Mouse (Mus musculus) layer of hippocampus, postnatal 14 days (tissue): ENCODE data around the gene Gm17334. TPM values are rescaled to one million over a fixed set of nuclear protein-coding genes. Genes with fewer than 3 reads are reported as not detected.
"Not testable (repeated sequence)": the region's sequence is repeated elsewhere in the genome, so short reads cannot be mapped to it uniquely, and the experiment has no call there.

Experiments
- DNase-seq, 2 experiments: peaks; one replicate each; pipeline ENCODE4 v3.0.0; 2021 to 2022; ENCODE audit warnings: low spot score in 2 of 2, mixed read lengths in 1 of 2
- total RNA-seq, 2 experiments: library from RNA; stranded (reverse); gene quantifications; 2 replicates each; pipeline ENCODE4 v1.2.3; 2021

Gene Gm17334
- total RNA-seq, 2 experiments from 2014 or later, result 0.62 TPM; not detected in 1

GRCm38 (mm10) chr11:53772536-53772935 is 451 bp downstream of the Gm17334 start:
- no peak for DNase-seq

- DNase-seq, result no peak
These were observed 1.8 kb downstream of the Gm17334 start for GRCm38 (mm10) chr11:53771001-53771744.

DNA sequence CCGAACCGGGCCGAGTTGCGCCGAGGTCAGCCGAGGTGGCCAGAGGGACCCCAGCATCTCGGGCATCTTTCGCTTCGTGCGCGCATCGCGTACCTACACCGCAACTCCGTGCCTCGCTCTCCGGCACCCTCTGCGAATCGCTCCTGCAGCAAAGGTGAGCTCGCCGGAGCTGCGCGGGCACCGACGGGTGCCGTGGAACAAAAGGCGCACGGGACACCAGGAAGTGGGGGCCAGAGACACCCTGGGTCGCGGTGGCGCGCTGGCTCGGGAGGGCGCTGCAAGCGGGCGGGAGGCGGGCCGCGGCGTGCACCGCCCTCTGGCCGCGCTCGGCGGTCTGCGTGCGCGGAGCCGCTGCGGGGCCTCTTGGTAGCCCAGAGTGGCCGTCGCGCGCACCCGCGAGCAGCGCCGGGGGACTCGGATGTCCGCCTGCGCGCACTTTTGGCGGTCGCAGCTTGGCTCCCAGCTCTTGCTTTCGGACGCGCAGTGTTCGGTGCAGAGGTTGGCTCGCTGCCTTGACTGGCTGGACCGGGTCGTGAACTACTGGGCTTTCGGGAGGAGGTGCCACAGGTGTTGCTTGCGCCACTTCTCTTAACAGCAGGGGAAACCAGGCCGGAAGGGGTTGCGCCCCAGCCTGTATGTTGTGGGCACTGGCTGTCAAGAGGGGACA is 2.7 kb downstream of the Gm17334 start:
- DNase-seq, result peak; percentile 60 to 64

- peak; percentile 80 to 89 for DNase-seq
These were observed 3.2 kb downstream of the Gm17334 start, which contains the start of gene Irf1 for GRCm38 (mm10) chr11:53769760-53770124. Gene Irf1 (plus strand): TSS chr11:53770014.

DNA sequence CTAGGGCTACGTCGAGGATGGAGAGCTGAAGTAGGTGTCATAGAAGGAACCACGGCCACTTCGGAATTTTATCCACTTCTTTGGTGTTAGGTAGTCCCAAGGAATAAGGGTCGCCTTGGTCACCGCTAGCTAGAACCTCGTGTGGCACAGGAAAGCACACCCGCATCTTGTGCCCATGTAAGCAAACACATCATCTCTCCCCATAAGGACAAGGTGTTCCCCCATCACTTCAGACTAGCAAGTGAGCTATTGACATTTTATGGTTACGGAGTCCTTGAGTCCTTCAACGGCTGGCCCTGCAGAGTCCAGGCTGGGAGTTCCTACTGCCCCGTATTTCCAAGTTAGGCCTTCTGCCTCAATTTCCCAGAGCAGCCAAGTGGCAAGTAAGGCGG is 3.8 kb downstream of the Gm17334 start:
- DNase-seq, result no peak

DNA sequence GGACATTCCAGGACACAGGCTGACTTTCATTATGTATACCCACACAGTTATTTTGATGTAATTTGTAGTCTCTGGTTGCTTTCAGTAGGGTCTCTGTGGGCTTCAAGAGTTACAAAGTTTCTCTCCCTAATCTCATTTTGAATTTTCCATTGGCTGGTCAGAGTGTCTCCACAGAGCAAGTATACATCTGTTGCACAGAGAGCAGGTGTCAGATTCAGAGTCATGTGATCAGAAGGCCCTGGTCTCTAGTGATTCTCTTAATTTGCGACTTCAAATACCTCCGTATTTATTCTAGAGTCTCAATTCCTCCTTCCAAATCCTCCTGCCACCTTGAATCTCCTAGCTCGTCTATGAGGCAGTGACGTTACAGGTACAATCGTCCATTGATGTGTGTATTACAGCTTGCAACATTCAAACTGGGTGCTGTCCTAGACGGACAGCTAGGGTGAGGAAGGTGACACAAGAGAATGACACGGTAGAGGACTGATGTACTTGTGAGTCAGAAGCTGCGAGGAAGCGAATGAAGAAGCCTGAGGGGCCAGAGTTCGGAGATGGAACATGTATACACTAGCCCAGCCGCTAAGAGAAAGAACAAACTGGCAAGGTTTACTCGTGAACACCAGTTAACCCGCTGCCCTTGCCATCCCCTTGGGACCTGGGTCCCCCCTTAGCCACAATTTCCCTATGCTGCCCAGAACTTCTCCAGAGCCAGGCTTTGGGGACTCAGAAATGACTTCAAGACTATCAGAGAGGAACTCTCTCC is 4.4 kb downstream of the Gm17334 start:
- DNase-seq, result no peak

DNA sequence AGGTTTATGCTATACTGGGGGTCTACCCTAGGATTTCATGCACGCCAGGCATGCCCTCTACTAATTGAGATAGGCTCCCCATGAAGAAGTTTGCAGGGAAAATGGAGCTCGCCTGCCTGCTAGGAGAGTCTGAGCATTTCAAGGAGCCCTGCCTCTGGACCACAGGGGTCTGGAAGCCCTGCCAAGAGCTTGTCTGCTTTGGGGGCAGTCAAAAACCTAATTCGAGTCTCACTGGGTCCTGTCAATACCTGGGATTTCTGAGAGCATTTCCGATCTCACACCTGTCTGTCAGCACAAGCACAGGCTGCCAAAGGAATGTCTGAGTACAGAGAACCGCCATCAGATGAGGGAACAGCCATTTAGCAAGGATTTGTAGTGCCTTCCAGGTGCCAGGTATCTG is 8.4 kb downstream of the Gm17334 start:
- no peak for DNase-seq

DNA sequence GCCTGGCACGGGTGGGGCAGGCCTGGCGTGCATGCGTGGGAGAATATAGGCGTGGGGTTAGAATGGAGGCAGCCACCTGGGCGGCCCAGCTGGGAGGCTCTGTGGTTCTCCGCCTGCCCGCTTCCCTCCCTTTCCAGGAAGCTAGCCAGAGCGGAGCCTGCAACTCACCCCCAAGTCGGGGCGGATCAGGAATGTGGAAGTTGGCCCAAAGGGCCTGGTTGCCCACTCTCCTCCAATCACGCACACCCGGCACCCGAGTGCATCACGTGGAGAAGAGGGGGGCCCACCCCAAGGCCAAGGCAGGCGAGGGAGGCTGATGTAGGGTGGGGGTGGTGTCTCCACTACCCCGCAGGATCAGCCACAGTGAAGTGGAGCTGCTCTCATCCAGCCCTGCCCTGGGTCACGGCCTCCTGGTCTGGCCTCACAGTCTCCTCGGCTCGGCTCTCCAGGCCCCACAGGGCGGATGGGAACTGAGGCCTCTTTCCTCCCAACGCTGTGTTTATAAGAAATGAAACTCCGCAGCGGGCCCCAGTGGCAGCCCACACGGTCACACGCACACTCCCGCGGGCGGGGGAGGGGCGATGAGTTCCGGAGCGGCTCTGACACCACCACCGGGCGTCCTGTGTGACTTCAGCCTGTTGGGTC is 9.4 kb downstream of the Gm17334 start:
- DNase-seq, result peak; percentile 75 to 77

DNA sequence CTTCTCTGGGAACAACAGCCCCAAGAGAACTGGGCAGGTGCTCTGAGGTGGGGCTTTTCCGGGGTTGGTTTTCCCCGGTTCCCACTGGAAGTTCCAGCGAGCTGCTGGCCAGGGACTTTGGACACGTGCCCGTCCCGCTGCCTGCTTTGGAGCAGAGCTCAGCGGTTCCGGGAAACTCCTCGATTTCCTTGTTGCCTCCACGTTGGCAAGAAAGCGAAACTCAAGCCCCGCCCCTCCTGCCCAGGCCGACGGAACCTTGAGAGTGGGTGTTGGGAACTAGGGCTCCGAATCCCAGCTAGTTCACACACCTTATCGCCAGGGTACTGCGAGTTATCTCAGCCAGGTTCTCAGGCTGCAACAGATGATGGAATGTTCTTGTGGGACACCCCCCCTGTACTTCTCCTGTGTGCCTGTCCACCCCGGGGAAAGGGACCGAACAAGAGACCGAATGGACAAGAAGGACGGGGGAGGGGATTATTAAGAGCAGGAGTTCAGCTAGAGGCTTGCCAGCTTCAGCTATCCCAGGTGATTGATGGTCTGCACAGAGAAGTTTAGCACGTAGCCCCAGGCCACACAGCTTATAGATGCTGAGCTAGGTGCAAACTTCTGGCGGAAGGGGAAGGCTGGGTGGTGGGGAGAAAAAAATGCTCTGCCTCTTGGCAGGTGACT is 10.0 kb downstream of the Gm17334 start:
- peak in 1 of 2 experiments; percentile 40 for DNase-seq

DNA sequence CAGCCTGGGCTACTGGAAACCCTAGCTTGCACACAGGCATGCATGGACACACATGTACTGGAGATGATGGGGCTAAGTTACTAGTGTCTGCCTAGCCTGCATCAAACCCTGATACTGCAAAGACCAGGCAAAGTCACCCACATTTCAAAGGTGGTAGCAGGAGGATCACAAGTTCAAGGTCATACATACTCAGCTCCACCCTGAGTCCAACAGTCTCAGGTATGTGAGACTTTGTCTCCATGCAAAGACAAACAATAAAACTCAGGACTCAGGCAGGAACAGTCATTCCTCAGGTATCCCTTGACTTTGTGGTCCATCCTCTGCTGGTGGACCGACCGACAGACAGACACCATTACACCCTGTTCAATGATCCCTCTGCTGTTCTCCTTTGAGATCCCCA is 10.6 kb downstream of the Gm17334 start:
- DNase-seq, result no peak

GRCm38 (mm10) chr11:53761822-53762221 is 11.2 kb downstream of the Gm17334 start:
- DNase-seq, result peak in 1 of 2 experiments; percentile 36

DNA sequence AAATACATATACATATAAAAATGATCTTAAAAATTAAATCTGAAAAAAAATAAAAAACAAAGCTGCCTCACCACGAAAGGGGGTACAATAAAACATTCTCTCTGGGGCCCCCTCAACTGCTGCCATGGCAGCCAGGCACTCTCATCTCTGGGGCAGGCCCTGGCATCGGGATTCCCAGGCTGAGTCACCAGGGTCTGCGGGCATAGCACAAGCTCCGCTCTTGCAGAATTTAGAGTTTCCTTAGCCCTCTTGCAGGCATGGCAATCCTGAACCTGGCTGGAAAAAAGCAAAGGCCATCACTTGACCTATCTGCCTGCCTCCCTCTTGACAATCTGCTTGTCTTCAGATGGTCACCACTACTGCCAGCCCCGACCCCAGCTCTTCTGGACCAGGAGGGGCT is 11.7 kb downstream of the Gm17334 start:
- no peak for DNase-seq

GRCm38 (mm10) chr11:53759545-53760406 is 13.2 kb downstream of the Gm17334 start:
- DNase-seq, result no peak

DNA sequence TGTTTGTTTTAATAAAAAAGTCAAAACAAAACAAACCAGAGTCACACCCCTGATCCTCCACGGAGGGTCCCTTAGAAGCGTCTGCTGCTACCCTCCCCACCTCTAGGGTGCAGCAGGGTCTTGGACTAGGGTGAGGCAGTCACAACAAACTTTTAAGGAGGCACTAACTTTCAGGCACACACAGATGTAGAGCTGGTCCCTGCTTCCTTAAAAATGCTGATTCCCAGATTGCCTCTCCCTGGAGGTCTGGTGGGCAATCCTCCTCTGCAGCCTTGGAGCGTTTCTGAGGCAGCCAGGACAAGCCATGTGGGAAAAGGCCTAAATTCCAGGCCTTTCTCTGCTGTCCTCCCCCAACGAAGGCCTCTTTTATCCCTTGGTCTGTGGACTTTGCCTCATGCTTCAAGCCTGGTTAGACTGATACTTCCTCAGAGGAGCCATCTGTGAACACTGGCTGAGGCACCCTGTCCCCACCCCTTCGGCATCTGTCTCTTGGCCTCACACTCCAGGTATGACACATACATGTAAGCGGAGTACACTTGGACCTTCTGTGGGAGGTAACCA is 14.1 kb downstream of the Gm17334 start:
- DNase-seq, result no peak

DNA sequence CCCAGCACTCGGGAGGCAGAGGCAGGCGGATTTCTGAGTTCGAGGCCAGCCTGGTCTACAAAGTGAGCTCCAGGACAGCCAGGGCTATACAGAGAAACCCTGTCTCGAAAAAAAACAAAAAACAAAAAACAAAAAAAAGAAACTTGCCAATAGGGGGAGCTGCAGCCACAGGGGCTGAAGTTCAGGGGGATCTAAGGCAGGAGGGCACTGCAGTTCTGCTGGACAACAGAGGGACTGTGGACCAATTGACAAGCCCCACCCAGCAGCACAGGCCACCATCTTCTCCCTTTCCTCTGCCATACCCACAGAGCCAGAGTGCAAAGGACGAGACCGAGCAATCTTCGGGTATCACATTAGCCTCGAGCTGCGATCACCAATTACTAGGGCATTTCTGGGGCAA is 15.0 kb downstream of the Gm17334 start:
- not testable (repeated sequence) for DNase-seq

DNA sequence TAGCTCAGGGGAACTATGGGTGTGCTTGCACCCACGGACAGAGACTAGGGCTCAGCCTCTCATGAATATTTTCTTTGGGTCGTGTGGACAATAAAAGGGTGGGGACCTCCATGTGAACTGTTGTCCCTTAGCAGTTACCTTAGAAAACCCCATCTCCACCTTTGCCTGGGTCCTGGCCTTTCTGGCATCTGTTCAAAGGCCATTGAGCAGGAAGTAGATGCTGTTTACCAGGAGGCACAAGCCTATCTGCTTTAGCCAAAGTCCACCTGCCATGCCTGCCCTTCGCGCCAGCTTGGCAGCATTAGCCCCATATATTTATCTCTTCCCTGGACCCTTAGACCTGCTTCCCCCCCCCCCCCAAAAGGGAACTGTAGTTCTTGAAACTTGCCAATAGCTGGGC is 15.4 kb downstream of the Gm17334 start:
- DNase-seq, result no peak

GRCm38 (mm10) chr11:53755011-53755595 is 17.9 kb downstream of the Gm17334 start:
- DNase-seq, result no peak

DNA sequence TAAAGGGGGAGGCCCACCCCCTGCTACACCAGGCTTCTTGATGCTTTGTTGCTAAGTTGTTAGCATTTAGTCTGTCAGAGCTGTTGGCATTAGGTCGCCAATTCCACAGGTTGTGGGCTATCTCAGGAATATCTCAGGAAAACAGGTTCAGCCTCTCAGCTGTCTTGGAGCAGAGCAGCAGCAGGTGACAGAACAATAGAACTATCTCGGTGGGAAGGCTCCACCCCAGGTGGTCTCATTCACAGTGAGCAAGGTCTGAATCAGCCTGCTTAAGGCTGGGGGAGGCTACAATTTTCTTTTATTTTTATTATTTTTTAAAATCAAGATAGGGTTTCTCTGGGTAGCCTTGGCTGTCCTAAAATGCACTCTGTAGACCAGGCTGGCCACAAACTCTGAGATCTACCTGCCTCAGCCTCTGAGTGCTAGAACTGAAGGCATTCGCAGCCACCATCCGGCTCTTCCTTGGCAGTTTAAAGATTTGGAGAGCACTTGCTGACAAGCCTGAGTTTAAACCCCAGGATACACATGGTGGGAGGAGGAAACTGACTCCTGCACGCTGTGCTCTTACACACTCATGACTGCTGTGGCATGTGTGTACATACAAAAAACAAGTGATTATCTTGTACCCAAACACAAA is 23.2 kb downstream of the Gm17334 start:
- DNase-seq, result no peak

DNA sequence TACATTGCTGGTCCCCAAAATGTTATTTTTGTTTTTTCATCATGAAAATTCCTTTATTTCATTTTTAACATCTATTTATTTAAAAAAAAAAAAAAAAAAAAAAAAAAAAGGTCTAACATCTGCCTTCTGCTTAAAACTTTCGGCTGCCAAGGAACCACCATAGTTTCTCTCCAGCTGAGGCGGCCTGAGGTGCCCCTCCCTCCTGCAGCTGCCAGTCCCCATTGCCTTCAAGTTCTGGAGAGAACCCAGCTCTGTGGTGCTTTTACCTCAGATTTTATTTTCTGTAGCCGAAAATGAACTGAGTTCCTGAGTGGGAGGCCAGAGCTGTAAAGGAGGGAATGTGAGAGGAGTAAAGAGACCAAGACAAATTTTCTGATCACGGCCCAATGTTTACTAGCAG is 23.7 kb downstream of the Gm17334 start:
- DNase-seq, result no peak
